Mouse (Mus musculus) neural tube, embryonic 14.5 days (tissue): ENCODE results near the gene Cldn4. TPM values are rescaled to one million over a fixed set of nuclear protein-coding genes. Genes with fewer than 3 reads are reported as not detected.

ENCODE experiments used
- ATAC-seq: fragments of 200-750 bp; cut with Nextera tagmentation; 2 replicates; pipeline ENCODE4 v1.8.0; 2017; ENCODE audit warnings: low read depth, mild to moderate bottlenecking, moderate TSS enrichment, moderate library complexity
- H3K27ac ChIP-seq: fragments of 300-500 bp; sonication (generic); 2 replicates; pipeline ENCODE4 v1.5.1; 2014; ENCODE audit warnings: low read depth, mild to moderate bottlenecking, control low read depth, low read length, moderate library complexity, mixed read lengths
- H3K27me3 ChIP-seq: fragments of 300-500 bp; sonication (generic); 2 replicates; pipeline ENCODE4 v1.6.1; 2014; ENCODE audit warnings: low read length; ENCODE audit not compliant: control insufficient read depth, insufficient read depth
- H3K36me3 ChIP-seq: fragments of 300-500 bp; sonication (generic); 2 replicates; pipeline ENCODE4 v1.6.1; 2014; ENCODE audit warnings: low read length, mixed read lengths; ENCODE audit not compliant: control insufficient read depth, insufficient read depth
- H3K4me1 ChIP-seq: fragments of 300-500 bp; sonication (generic); 2 replicates; pipeline ENCODE4 v1.6.1; 2014; ENCODE audit warnings: low read length; ENCODE audit not compliant: control insufficient read depth, insufficient read depth
- H3K4me2 ChIP-seq: fragments of 300-500 bp; sonication (generic); 2 replicates; pipeline ENCODE4 v1.6.1; 2014; ENCODE audit warnings: mild to moderate bottlenecking, low read depth, low read length, control low read depth
- H3K4me3 ChIP-seq: fragments of 300-500 bp; sonication (generic); 2 replicates; pipeline ENCODE4 v1.5.1; 2014; ENCODE audit warnings: low read depth, low read length, control low read depth, mixed read lengths
- H3K9ac ChIP-seq: fragments of 300-500 bp; sonication (generic); replicated peaks from 2 replicates; pipeline ENCODE4 v1.6.1; 2014; ENCODE audit warnings: low read depth, mild to moderate bottlenecking, control low read depth, low read length, mixed read lengths
- H3K9me3 ChIP-seq: fragments of 300-500 bp; sonication (generic); 2 replicates; pipeline ENCODE4 v1.6.1; 2016; ENCODE audit warnings: low read length; ENCODE audit not compliant: control insufficient read depth
- WGBS: fragments of 180-500 bp; shearing (Covaris S2); extraction: QIAGEN DNeasy Blood & Tissue Kit; methylation state at CpG from one replicate; pipeline ENCODE4 v1.1.7; 2014; 5-methylcytosine and 5-hydroxymethylcytosine counted together
- polyA plus RNA-seq: library from polyadenylated mRNA; unstranded; fragments of >200 nt; fragmentation: Nextera tagmentation; extraction: Ambion mirVana; gene quantifications from 2 replicates; pipeline ENCODE4 v1.2.1, GENCODE M21; 2014

The Cldn4 gene
- polyA plus RNA-seq, 1 experiment from 2014 or later: not detected

- Histone ChIP-seq H3K4me3 (no peak overlapping the region), H3K27me3 (no peaks in the 10 kb centered on the region), H3K27ac (no peak overlapping the region), H3K9me3 (no peaks in the 10 kb centered on the region), H3K9ac (no peak overlapping the region), H3K36me3 (no peaks in the 10 kb centered on the region), H3K4me1 (no peaks in the 10 kb centered on the region), H3K4me2 (no peak overlapping the region)
- 95% methylated on average over 2 of the region's 2 CpGs for WGBS
- no peak for ATAC-seq
Observed at GRCm38 (mm10) chr5:134929988-134930387, 16.7 kb downstream of the Cldn4 start.

- H3K27me3 ChIP-seq: no peaks in the 10 kb centered on the region
- H3K36me3 ChIP-seq: no peaks in the 10 kb centered on the region
- no peak overlapping the region for H3K27ac ChIP-seq
- H3K9me3 ChIP-seq: no peaks in the 10 kb centered on the region
- 81% methylated on average over 4 of the region's 4 CpGs for WGBS
- no peak overlapping the region for H3K4me3 ChIP-seq
- no peak for ATAC-seq
- H3K9ac ChIP-seq: no peak overlapping the region
- no peaks in the 10 kb centered on the region for H3K4me1 ChIP-seq
- no peak overlapping the region for H3K4me2 ChIP-seq
Observed at GRCm38 (mm10) chr5:134926726-134927125, 20.0 kb downstream of the Cldn4 start.

- Histone ChIP-seq H3K27me3 (no peaks in the 10 kb centered on the region), H3K27ac (no peak overlapping the region), H3K9me3 (no peaks in the 10 kb centered on the region), H3K36me3 (no peaks in the 10 kb centered on the region), H3K9ac (no peak overlapping the region), H3K4me1 (no peaks in the 10 kb centered on the region), H3K4me3 (no peak overlapping the region), H3K4me2 (no peak overlapping the region)
- 56% methylated on average over 6 of the region's 6 CpGs for WGBS
- no peak for ATAC-seq
Observed at GRCm38 (mm10) chr5:134923141-134923540, 23.6 kb downstream of the Cldn4 start.

- Histone ChIP-seq H3K4me2 (no peak overlapping the region), H3K4me3 (no peak overlapping the region), H3K36me3 (no peaks in the 10 kb centered on the region), H3K27me3 (no peaks in the 10 kb centered on the region), H3K9ac (no peak overlapping the region), H3K4me1 (no peaks in the 10 kb centered on the region), H3K27ac (no peak overlapping the region), H3K9me3 (no peaks in the 10 kb centered on the region; the same call in 1 of the 2 replicates)
- WGBS: 93% methylated on average over 8 of the region's 8 CpGs
- no peak for ATAC-seq
Observed at GRCm38 (mm10) chr5:134921106-134921505, 25.6 kb downstream of the Cldn4 start.

GRCm38 (mm10) chr5:134920106-134920687 lies 26.5 kb downstream of the Cldn4 start:
- ATAC-seq: no peak
- Histone ChIP-seq H3K27ac (no peak overlapping the region), H3K36me3 (no peaks in the 10 kb centered on the region)

GRCm38 (mm10) chr5:134919097-134919496 lies 27.6 kb downstream of the Cldn4 start:
- Histone ChIP-seq H3K4me3 (no peak overlapping the region), H3K36me3 (no peaks in the 10 kb centered on the region), H3K27me3 (no peaks in the 10 kb centered on the region), H3K9ac (no peak overlapping the region), H3K9me3 (no peaks in the 10 kb centered on the region; the same call in 1 of the 2 replicates), H3K27ac (no peak overlapping the region), H3K4me1 (no peaks in the 10 kb centered on the region), H3K4me2 (no peak overlapping the region)
- no peak for ATAC-seq
- 91% methylated on average over 3 of the region's 3 CpGs for WGBS

More at GRCm38 (mm10) chr5:134920106-134920687, 26.5 kb downstream of the Cldn4 start:
- WGBS: 82% methylated on average over 6 of the region's 6 CpGs
- no peaks in the 10 kb centered on the region for H3K27me3 ChIP-seq
- H3K4me3 ChIP-seq: no peak overlapping the region
- no peaks in the 10 kb centered on the region for H3K4me1 ChIP-seq
- no peaks in the 10 kb centered on the region; the same call in 1 of the 2 replicates for H3K9me3 ChIP-seq
- H3K4me2 ChIP-seq: no peak overlapping the region
- H3K9ac ChIP-seq: no peak overlapping the region

- Histone ChIP-seq H3K27ac (no peak overlapping the region), H3K36me3 (no peaks in the 10 kb centered on the region), H3K9me3 (no peaks in the 10 kb centered on the region; the same call in 1 of the 2 replicates), H3K4me1 (no peaks in the 10 kb centered on the region), H3K9ac (no peak overlapping the region), H3K27me3 (no peaks in the 10 kb centered on the region), H3K4me3 (no peak overlapping the region), H3K4me2 (no peak overlapping the region)
- no peak for ATAC-seq
- 48% methylated on average over 16 of the region's 16 CpGs for WGBS
Observed at GRCm38 (mm10) chr5:134918071-134918832, 28.5 kb downstream of the Cldn4 start.

- Histone ChIP-seq H3K27ac (no peak within 1 kb of the TSS), H3K27me3 (no peaks in the 10 kb centered on the region), H3K4me2 (no peak within 1 kb of the TSS), H3K4me3 (no peak within 1 kb of the TSS), H3K9ac (no peak within 1 kb of the TSS), H3K36me3 (no peaks in the 10 kb centered on the region), H3K4me1 (no peaks in the 10 kb centered on the region), H3K9me3 (no peaks in the 10 kb centered on the region; the same call in 1 of the 2 replicates)
- WGBS: 82% methylated on average over 8 of the region's 8 CpGs
- ATAC-seq: no peak
Observed at GRCm38 (mm10) chr5:134915311-134915710, 31.4 kb downstream of the Cldn4 start, which contains the start of gene Cldn13. Cldn13 (minus strand) TSS chr5:134915526.

GRCm38 (mm10) chr5:134914510-134914909 lies 32.2 kb downstream of the Cldn4 start:
- Histone ChIP-seq H3K4me1 (no peaks in the 10 kb centered on the region), H3K9ac (no peak overlapping the region), H3K27me3 (no peaks in the 10 kb centered on the region), H3K27ac (no peak overlapping the region), H3K9me3 (no peaks in the 10 kb centered on the region; the same call in 1 of the 2 replicates), H3K4me2 (no peak overlapping the region), H3K4me3 (no peak overlapping the region), H3K36me3 (no peaks in the 10 kb centered on the region)
- ATAC-seq: no peak
- WGBS: 87% methylated on average over 8 of the region's 8 CpGs
